ENCODE assay signal across 14 mouse cellular contexts in the genomic region with DNA sequence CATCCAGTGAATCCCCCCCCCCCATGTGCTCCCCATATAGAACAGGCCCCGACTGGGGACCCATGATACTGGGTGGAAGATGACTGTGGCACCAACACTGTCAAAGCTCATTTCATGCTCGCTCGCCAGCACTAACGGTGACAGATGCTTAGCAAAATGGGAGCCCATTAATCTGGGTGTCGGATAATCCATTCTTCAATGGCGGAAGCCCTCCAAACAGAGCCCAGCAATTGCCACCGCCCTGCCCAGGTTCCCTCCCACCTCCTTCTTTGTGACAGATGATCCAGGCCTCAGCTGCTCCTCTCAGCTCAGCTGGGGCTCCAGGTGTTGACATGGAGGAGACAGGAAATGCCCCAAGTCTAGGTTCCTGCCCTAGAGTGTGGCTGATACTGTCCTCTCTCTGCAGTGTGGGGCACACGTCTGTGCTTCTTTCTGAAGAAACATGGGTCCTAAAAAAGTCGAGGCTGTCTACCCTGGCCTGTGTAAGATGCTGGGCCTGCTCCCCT.
DNase-seq lines count a peak whose midpoint lies in the region; ATAC-seq and TF ChIP-seq lines count a peak whose summit lies in the region.
"Had no signal": no experiment of that assay in that cellular context is flagged by ENCODE, and none has a peak within 500 bp of the region (broad histone marks: within the 10 kb centered on the region; RNA-seq: fewer than 3 reads in every experiment).

No protein-coding gene starts in this region.

- 0 out of 2 replicates have a peak overlapping the region, but pooled peaks have one; percentile 47 for H3K27ac ChIP-seq in limb, embryonic 10.5 days
- no peak overlapping the region for H3K27ac ChIP-seq in heart, embryonic 12.5 days (ENCODE audit: poor library complexity, severe bottlenecking)
- H3K27ac ChIP-seq: embryonic facial prominence, embryonic 15.5 days; limb, embryonic 15.5 days; lung, embryonic 15.5 days had no signal

- H3K9ac ChIP-seq in heart, embryonic 12.5 days, result no peak overlapping the region
- H3K9ac ChIP-seq: embryonic facial prominence, embryonic 15.5 days; limb, embryonic 15.5 days; lung, embryonic 15.5 days had no signal

- H3K4me3 ChIP-seq in limb, embryonic 10.5 days, result no peak overlapping the region
- H3K4me3 ChIP-seq in heart, embryonic 12.5 days, result no peak overlapping the region
- H3K4me3 ChIP-seq: embryonic facial prominence, embryonic 15.5 days; limb, embryonic 15.5 days; lung, embryonic 15.5 days; megakaryocyte, embryonic 14.5 days had no signal

- no peak overlapping the region for H3K4me2 ChIP-seq in heart, embryonic 12.5 days
- H3K4me2 ChIP-seq: embryonic facial prominence, embryonic 15.5 days; limb, embryonic 15.5 days; lung, embryonic 15.5 days had no signal

- H3K4me1 ChIP-seq in limb, embryonic 10.5 days, result peaks cover 50% of the 10 kb centered on the region
- H3K4me1 ChIP-seq in heart, embryonic 12.5 days (replicated peaks), result 0 out of 2 replicates have a peak, but pooled peaks cover 6% of the 10 kb centered on the region
- H3K4me1 ChIP-seq: megakaryocyte, embryonic 14.5 days had no signal

- H3K36me3 ChIP-seq in limb, embryonic 10.5 days, result no peaks in the 10 kb centered on the region
- H3K36me3 ChIP-seq in heart, embryonic 12.5 days, result no peaks in the 10 kb centered on the region
- H3K36me3 ChIP-seq: embryonic facial prominence, embryonic 15.5 days; limb, embryonic 15.5 days; lung, embryonic 15.5 days had no signal

- H3K27me3 ChIP-seq in limb, embryonic 10.5 days (ENCODE audit: low read depth, poor library complexity, severe bottlenecking), result peaks cover 39% of the 10 kb centered on the region
- peaks cover 57% of the 10 kb centered on the region for H3K27me3 ChIP-seq in heart, embryonic 12.5 days (replicated peaks)
- H3K27me3 ChIP-seq: embryonic facial prominence, embryonic 15.5 days; lung, embryonic 15.5 days had no signal

- no peak for ATAC-seq in heart, embryonic 12.5 days (ENCODE audit: insufficient number of reproducible peaks, low FRiP score)

- DNase-seq in cerebellum, adult 11-12 months, result peak; percentile 19
- no peak for DNase-seq in cerebellum, adult 11 months
- DNase-seq in brain, embryonic 14.5 days (ENCODE audit: low read depth), result peak; percentile 61
- no peak for DNase-seq in limb, embryonic 10.5 days (ENCODE audit: low spot score)
- DNase-seq in retina, embryonic 14.5 days (ENCODE audit: low spot score), result peak; percentile 50
- DNase-seq in frontal cortex, postnatal 14 days (ENCODE audit: low spot score in 2 of 2), result no peak
- DNase-seq in adrenal gland, postnatal 10 days, result no peak
- DNase-seq: adrenal gland, postnatal 14 days; right cerebral cortex, postnatal 4 days had no signal

- peaks cover 10% of the 10 kb centered on the region; the same call in 1 of the 2 replicates for H3K9me3 ChIP-seq in limb, embryonic 10.5 days (replicated peaks)
- peaks cover 20% of the 10 kb centered on the region for H3K9me3 ChIP-seq in heart, embryonic 12.5 days (replicated peaks)

- TF ChIP-seq POLR2A in brain, embryonic 14.5 days (IDR thresholded peaks at IDR 0.05; ENCODE audit: borderline replicate concordance, extremely low read depth, insufficient read depth, insufficient read length, poor library complexity, severe bottlenecking), result no peak

- 62% methylated on average over 9 of the region's 9 CpGs for WGBS in limb, embryonic 10.5 days
- WGBS in heart, embryonic 12.5 days, result 67% methylated on average over 9 of the region's 9 CpGs

- no peak for TF ChIP-seq CTCF in brain, embryonic 14.5 days (IDR thresholded peaks at IDR 0.05; ENCODE audit: borderline replicate concordance, extremely low read depth, insufficient read depth, insufficient read length)

Comparison
In these comparisons a context has a peak if more than half of its experiments do, and no peak if none do; other contexts are left out.
1. DNase-seq: peak in cerebellum, adult 11-12 months (single experiment), brain, embryonic 14.5 days (single experiment) and retina, embryonic 14.5 days (single experiment); none in cerebellum, adult 11 months (single experiment), limb, embryonic 10.5 days (single experiment), frontal cortex, postnatal 14 days (0 of 2) and adrenal gland, postnatal 10 days (single experiment).